ENCODE assay signal across 9 mouse cellular contexts in the genomic region with DNA sequence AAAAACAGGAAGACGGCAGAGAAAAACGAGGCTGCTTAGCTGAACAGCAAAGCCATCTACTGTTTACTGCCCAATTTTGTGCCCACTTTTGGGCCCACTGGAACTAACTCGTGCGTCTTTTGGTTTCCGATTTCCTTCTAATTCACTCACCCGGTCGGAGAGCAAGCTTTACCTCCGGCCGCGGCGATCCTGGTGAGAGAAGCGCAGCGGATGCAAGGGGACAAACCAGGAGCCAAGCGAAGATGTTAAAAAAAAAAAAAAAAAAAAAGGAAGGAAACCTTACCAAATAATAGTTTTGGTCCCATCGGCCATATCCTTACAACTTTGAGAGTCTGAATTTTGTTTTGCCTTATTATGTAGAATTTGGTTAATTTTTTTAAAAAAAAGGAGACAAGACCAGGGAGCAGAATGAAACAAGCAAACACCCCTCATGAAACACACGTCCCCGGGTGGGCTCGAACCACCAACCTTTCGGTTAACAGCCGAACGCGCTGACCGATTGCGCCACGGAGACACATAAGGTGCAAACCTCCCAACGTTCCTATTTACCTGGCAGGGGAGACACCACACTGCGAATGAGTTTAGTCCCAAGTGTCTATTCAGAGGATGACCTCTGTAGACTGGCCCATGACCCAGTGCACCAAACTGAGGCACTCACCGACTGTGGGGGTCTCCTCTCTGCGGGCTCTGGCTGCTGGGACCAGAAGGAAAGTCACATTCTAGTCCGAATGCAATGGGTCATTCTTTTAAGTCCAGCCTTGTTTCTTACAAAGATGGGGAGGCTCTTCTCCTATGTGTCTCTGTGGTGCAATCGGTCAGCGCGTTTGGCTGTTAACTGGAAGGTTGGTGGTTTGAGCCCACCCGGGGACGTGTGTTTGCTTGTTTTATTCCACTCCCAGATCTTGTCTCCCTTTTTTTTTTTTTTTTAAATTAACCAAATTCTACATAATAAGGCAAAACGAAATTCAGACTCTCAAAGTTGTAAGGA. TPM values are rescaled to one million over a fixed set of nuclear protein-coding genes. Genes with fewer than 3 reads are reported as not detected.
DNase-seq lines count a peak whose midpoint lies in the region; ATAC-seq and TF ChIP-seq lines count a peak whose summit lies in the region.
"Had no signal": no experiment of that assay in that cellular context is flagged by ENCODE, and none has a peak within 500 bp of the region (broad histone marks: within the 10 kb centered on the region; RNA-seq: fewer than 3 reads in every experiment).

No protein-coding gene starts in this region.

- TF ChIP-seq EP300 in heart, postnatal 0 days (IDR thresholded peaks at IDR 0.05; ENCODE audit: low read depth) = no peak

- ATAC-seq in heart, postnatal 0 days (ENCODE audit: insufficient read depth, low read depth) = no peak

- WGBS in heart, embryonic 10.5 days = 3% methylated on average over 36 of the region's 36 CpGs
- 5% methylated on average over 36 of the region's 36 CpGs for WGBS in heart, postnatal 0 days

- peak overlapping the region; percentile 43 for H3K9ac ChIP-seq in ES-E14 (ENCODE audit: insufficient read depth, low read depth, low read length, poor library complexity, severe bottlenecking)
- H3K9ac ChIP-seq in heart, postnatal 0 days (replicated peaks; ENCODE audit: low read depth, low read length) = no peak overlapping the region
- H3K9ac ChIP-seq: hindbrain, embryonic 15.5 days had no signal

- H3K4me1 ChIP-seq in heart, embryonic 10.5 days = peaks cover 20% of the 10 kb centered on the region; the same call in 1 of the 2 replicates
- H3K4me1 ChIP-seq in ES-E14 (ENCODE audit: control insufficient read depth in 2 of 2, insufficient read depth in 2 of 2, low read length in 2 of 2, poor library complexity in 1 of 2) = peaks cover 16 to 37% of the 10 kb centered on the region in 2 experiments
- H3K4me1 ChIP-seq in heart, postnatal 0 days (ENCODE audit: control insufficient read depth, insufficient read depth) = no peaks in the 10 kb centered on the region
- H3K4me1 ChIP-seq: hindbrain, embryonic 15.5 days had no signal

- peak; percentile 81 for DNase-seq in heart, embryonic 10.5 days (ENCODE audit: low spot score)
- no peak for DNase-seq in heart, adult 8-10 months (ENCODE audit: low spot score)
- DNase-seq in ES-E14 (ENCODE audit: low read depth, low spot score) = peak; percentile 69
- DNase-seq in heart, postnatal 0 days (ENCODE audit: low spot score) = peak; percentile 1
- peak; percentile 36 for DNase-seq in mesoderm, embryonic 11.5 days (ENCODE audit: low read depth, low spot score)
- no peak for DNase-seq in urinary bladder, postnatal 36 days (ENCODE audit: low spot score in 2 of 2)
- no peak for DNase-seq in frontal cortex, postnatal 10 days (ENCODE audit: low spot score in 2 of 2)
- no peak for DNase-seq in adrenal gland, postnatal 36 days

- no peaks in the 10 kb centered on the region for H3K36me3 ChIP-seq in heart, embryonic 10.5 days
- no peaks in the 10 kb centered on the region for H3K36me3 ChIP-seq in ES-E14 (ENCODE audit: control insufficient read depth, insufficient read depth, low read length, poor library complexity, severe bottlenecking)
- H3K36me3 ChIP-seq in heart, postnatal 0 days (replicated peaks; ENCODE audit: control insufficient read depth, insufficient read depth, low read length) = no peaks in the 10 kb centered on the region
- H3K36me3 ChIP-seq: hindbrain, embryonic 15.5 days had no signal

- H3K27me3 ChIP-seq in heart, embryonic 10.5 days (ENCODE audit: insufficient read depth, poor library complexity, severe bottlenecking) = peaks cover 63% of the 10 kb centered on the region
- peaks cover 98% of the 10 kb centered on the region for H3K27me3 ChIP-seq in heart, postnatal 0 days (ENCODE audit: control insufficient read depth, insufficient read depth, low read length)

- peak overlapping the region; percentile 62; the same call in 1 of the 2 replicates for H3K27ac ChIP-seq in heart, embryonic 10.5 days
- H3K27ac ChIP-seq in ES-E14 (ENCODE audit: insufficient read depth, low read depth, low read length, poor library complexity, severe bottlenecking) = no peak overlapping the region
- H3K27ac ChIP-seq in heart, postnatal 0 days (ENCODE audit: low read depth) = no peak overlapping the region
- H3K27ac ChIP-seq: hindbrain, embryonic 15.5 days had no signal

- TF ChIP-seq CTCF in heart, postnatal 0 days (IDR thresholded peaks at IDR 0.05; ENCODE audit: low read depth) = no peak

- H3K4me3 ChIP-seq in heart, embryonic 10.5 days = peak overlapping the region; percentile 58
- peak overlapping the region; percentile 29 to 35; a peak in 3 of 4 replicates for H3K4me3 ChIP-seq in ES-E14 (ENCODE audit: insufficient read depth in 1 of 2, low read depth in 1 of 2, low read length in 2 of 2, poor library complexity in 1 of 2, severe bottlenecking in 1 of 2)
- peak overlapping the region; percentile 31 for H3K4me3 ChIP-seq in heart, postnatal 0 days (ENCODE audit: low read depth, low read length)
- H3K4me3 ChIP-seq: hindbrain, embryonic 15.5 days had no signal

- H3K4me2 ChIP-seq in heart, postnatal 0 days (ENCODE audit: low read depth, low read length) = peak overlapping the region; percentile 46
- H3K4me2 ChIP-seq: hindbrain, embryonic 15.5 days had no signal

- in situ Hi-C loops in ES-E14 (cut with MboI; ENCODE audit: low sequenced_read_pairs in 2 of 2, unreplicated experiment in 2 of 2) = loop anchor here in 1 of 2 experiments (25.0 kb wide), 1 partner anchor 103 kb away; no protein-coding TSS in a partner anchor

- no peaks in the 10 kb centered on the region for H3K9me3 ChIP-seq in heart, embryonic 10.5 days
- no peaks in the 10 kb centered on the region for H3K9me3 ChIP-seq in ES-E14 (ENCODE audit: control insufficient read depth, insufficient read depth, low read depth, low read length)
- 0 out of 2 replicates have a peak, but pooled peaks cover 4% of the 10 kb centered on the region for H3K9me3 ChIP-seq in heart, postnatal 0 days (replicated peaks; ENCODE audit: control insufficient read depth, low read length)
- H3K9me3 ChIP-seq: hindbrain, embryonic 15.5 days had no signal

TF ChIP-seq in ES-E14, 5 proteins besides CTCF, POLR2A, EP300 and RAD21:
- no peak for TF ChIP-seq MAFK (IDR thresholded peaks at IDR 0.05; ENCODE audit: insufficient read depth, low read depth, low read length)
- no peak for TF ChIP-seq HCFC1 (IDR thresholded peaks at IDR 0.05; ENCODE audit: borderline replicate concordance, insufficient read depth, low read length)
- no peak for TF ChIP-seq ZC3H11A (IDR thresholded peaks at IDR 0.05; ENCODE audit: borderline replicate concordance, low read depth, low read length)
- no peak for TF ChIP-seq ZNF384 (IDR thresholded peaks at IDR 0.05; ENCODE audit: low read depth, low read length)
- no peak for TF ChIP-seq CHD2 (IDR thresholded peaks at IDR 0.05; ENCODE audit: low read depth, low read length)

RNA-seq across cellular contexts. Expression of gene Fcgr1, which starts 40.7 kb away (rescaled TPM):
- 0.18 and 0.35 TPM in 2 replicates for polyA plus RNA-seq in heart, embryonic 10.5 days (2016; fragmentation: Nextera tagmentation; extraction: Ambion mirVana)
- 1 to 10 TPM in 1 of 4 experiments, under 1 TPM in 3; 0.38 to 1.1 (median 0.66) TPM for total RNA-seq in heart, adult 8-10 months (2022)
- total RNA-seq in ES-E14 (2012; rRNA removed) = not detected in 2 replicates
- 1.1 and 3.0 TPM in 2 replicates for total RNA-seq in heart, postnatal 0 days (2014; rRNA removed; ENCODE audit: low replicate concordance)
- polyA plus RNA-seq in heart, postnatal 0 days (2015; fragmentation: Nextera tagmentation; extraction: Ambion mirVana) = 1.2 and 1.5 TPM in 2 replicates
- 1 to 10 TPM; 1.7 to 1.9 TPM for total RNA-seq in adrenal gland, postnatal 36 days (2021)

Comparison
In these comparisons a context has a peak if more than half of its experiments do, and no peak if none do; other contexts are left out.
1. DNase-seq: peak in heart, embryonic 10.5 days (single experiment), ES-E14 (single experiment), heart, postnatal 0 days (single experiment) and mesoderm, embryonic 11.5 days (single experiment); none in heart, adult 8-10 months (single experiment), urinary bladder, postnatal 36 days (0 of 2), frontal cortex, postnatal 10 days (0 of 2) and adrenal gland, postnatal 36 days (0 of 2).
2. Peak in every context shown above with its lines, with median percentiles within 50 percentile points of each other: H3K4me3 ChIP-seq.